Mouse (Mus musculus) thymus, adult 2 months (tissue): ENCODE measurements around the gene Setd3. TPM values are rescaled to one million over a fixed set of nuclear protein-coding genes. Genes with fewer than 3 reads are reported as not detected.
A peak's percentile ranks its signal among the peaks of the same experiment; 100 is the strongest.
"Not testable (repeated sequence)": the region's sequence is repeated elsewhere in the genome, so short reads cannot be mapped to it uniquely, and the experiment has no call there.

Experiments
- DNase-seq: peaks from one replicate; pipeline ENCODE4 v3.0.0; 2021
- H3K27ac ChIP-seq: fragments of 200-500 bp; 2 replicates; pipeline ENCODE4 v1.5.1; 2012; ENCODE audit warnings: low read length, control low read depth; ENCODE audit not compliant: control insufficient read depth, insufficient read depth
- H3K27me3 ChIP-seq: fragments of 200-500 bp; 2 replicates; pipeline ENCODE4 v1.6.1; 2012; ENCODE audit warnings: mild to moderate bottlenecking, low read length, moderate library complexity, mixed read lengths; ENCODE audit not compliant: control insufficient read depth, insufficient read depth
- H3K36me3 ChIP-seq: fragments of 200-500 bp; 2 replicates; pipeline ENCODE4 v1.6.1; 2012; ENCODE audit warnings: mild to moderate bottlenecking, low read length, moderate library complexity; ENCODE audit not compliant: control insufficient read depth, insufficient read depth
- H3K4me1 ChIP-seq: fragments of 200-500 bp; replicated peaks from 2 replicates; pipeline ENCODE4 v1.6.1; 2012; ENCODE audit warnings: low read length; ENCODE audit not compliant: control insufficient read depth, insufficient read depth
- H3K4me3 ChIP-seq: fragments of 200-500 bp; 2 replicates; pipeline ENCODE4 v1.5.1; 2012; ENCODE audit warnings: mild to moderate bottlenecking, low read length, control low read depth, moderate library complexity; ENCODE audit not compliant: control insufficient read depth, insufficient read depth
- CTCF ChIP-seq: fragments of 200-500 bp; IDR thresholded peaks from 2 replicates; pipeline ENCODE4 v1.5.1; 2012; ENCODE audit warnings: mild to moderate bottlenecking, control low read depth, low read length, moderate library complexity, borderline replicate concordance; ENCODE audit not compliant: control insufficient read depth, poor library complexity, insufficient read depth; ENCODE audit errors: extremely low read depth
- POLR2A ChIP-seq: fragments of 200-500 bp; IDR thresholded peaks from 2 replicates; pipeline ENCODE4 v1.6.1; 2012; ENCODE audit warnings: mild to moderate bottlenecking, low read length, control low read depth, moderate library complexity; ENCODE audit not compliant: control insufficient read depth, poor library complexity, insufficient read depth; ENCODE audit errors: extremely low read depth
- WGBS: fragments of 180-500 bp; shearing (Covaris S2); methylation state at CpG from one replicate; pipeline ENCODE4 v1.1.7; 2018; 5-methylcytosine and 5-hydroxymethylcytosine counted together
- polyA plus RNA-seq: library from polyadenylated mRNA; depleted of rRNA; stranded (reverse); fragments of >200 nt; gene quantifications from 2 replicates; pipeline ENCODE4 v1.2.3, GENCODE M21; 2012

Setd3 gene
- polyA plus RNA-seq, 1 experiment = 28.5 TPM

GRCm38 (mm10) chr12:108111191-108111590, 67.9 kb downstream of the Setd3 start:
- no peak for DNase-seq
- H3K4me3 ChIP-seq = no peak overlapping the region
- H3K4me1 ChIP-seq = no peaks in the 10 kb centered on the region
- no peaks in the 10 kb centered on the region for H3K27me3 ChIP-seq
- WGBS = 91% methylated on average over 12 of the region's 12 CpGs
- TF ChIP-seq CTCF (no peak), POLR2A (no peak)
- H3K27ac ChIP-seq = no peak overlapping the region
- peaks cover 31% of the 10 kb centered on the region for H3K36me3 ChIP-seq

- H3K36me3 ChIP-seq = peaks cover 30% of the 10 kb centered on the region
- H3K4me1 ChIP-seq = no peaks in the 10 kb centered on the region
- TF ChIP-seq POLR2A (no peak), CTCF (no peak)
- H3K27me3 ChIP-seq = no peaks in the 10 kb centered on the region
- WGBS = 96% methylated on average over 3 of the region's 3 CpGs
- H3K4me3 ChIP-seq = no peak overlapping the region
- DNase-seq = no peak
- H3K27ac ChIP-seq = no peak overlapping the region
Measured at GRCm38 (mm10) chr12:108110674-108111073, 68.4 kb downstream of the Setd3 start.

- peaks cover 34% of the 10 kb centered on the region for H3K36me3 ChIP-seq
Measured at GRCm38 (mm10) chr12:108109732-108110131, 69.4 kb downstream of the Setd3 start.

GRCm38 (mm10) chr12:108108591-108108990, 70.5 kb downstream of the Setd3 start:
- WGBS = 95% methylated on average over 7 of the region's 7 CpGs
- not testable (repeated sequence) for H3K4me1 ChIP-seq, H3K27ac ChIP-seq, H3K27me3 ChIP-seq, H3K4me3 ChIP-seq, DNase-seq
- peaks cover 30% of the 10 kb centered on the region for H3K36me3 ChIP-seq

More at GRCm38 (mm10) chr12:108109732-108110131, 69.4 kb downstream of the Setd3 start:
- Histone ChIP-seq H3K4me1 (no peaks in the 10 kb centered on the region), H3K27ac (no peak overlapping the region), H3K4me3 (no peak overlapping the region), H3K27me3 (no peaks in the 10 kb centered on the region)
- TF ChIP-seq POLR2A (no peak), CTCF (no peak)
- DNase-seq = no peak
- WGBS = 90% methylated on average over 4 of the region's 4 CpGs

GRCm38 (mm10) chr12:108103292-108103691, 75.8 kb downstream of the Setd3 start:
- TF ChIP-seq POLR2A (no peak), CTCF (no peak)
- H3K4me1 ChIP-seq = peaks cover 13% of the 10 kb centered on the region
- H3K27me3 ChIP-seq = no peaks in the 10 kb centered on the region
- peaks cover 4% of the 10 kb centered on the region; the same call in 1 of the 2 replicates for H3K36me3 ChIP-seq
- DNase-seq = no peak
- WGBS = 12% methylated on average over 6 of the region's 6 CpGs
- H3K4me3 ChIP-seq = no peak overlapping the region
- H3K27ac ChIP-seq = peak overlapping the region; percentile 19; the same call in 1 of the 2 replicates

- DNase-seq = no peak
- Histone ChIP-seq H3K27ac (no peak overlapping the region), H3K27me3 (no peaks in the 10 kb centered on the region), H3K4me1 (peaks cover 16% of the 10 kb centered on the region), H3K4me3 (no peak overlapping the region), H3K36me3 (peaks cover 4% of the 10 kb centered on the region; the same call in 1 of the 2 replicates)
- no peak for TF ChIP-seq POLR2A
- no peak for TF ChIP-seq CTCF
- 87% methylated on average over 2 of the region's 2 CpGs for WGBS
Measured at GRCm38 (mm10) chr12:108102119-108102518, 77.0 kb downstream of the Setd3 start.

- WGBS = 92% methylated on average over 8 of the region's 8 CpGs
- Histone ChIP-seq H3K4me1 (peaks cover 16% of the 10 kb centered on the region), H3K27me3 (no peaks in the 10 kb centered on the region), H3K36me3 (peaks cover under 1% of the 10 kb centered on the region; the same call in 1 of the 2 replicates), H3K27ac (no peak overlapping the region), H3K4me3 (no peak overlapping the region)
- TF ChIP-seq POLR2A = no peak
- no peak for TF ChIP-seq CTCF
- DNase-seq = no peak
Measured at GRCm38 (mm10) chr12:108100181-108100580, 78.9 kb downstream of the Setd3 start.
